Mouse (Mus musculus) hindbrain, embryonic 16.5 days (tissue): Measurements from ENCODE around the gene Bub1b. TPM values are rescaled to one million over a fixed set of nuclear protein-coding genes. Genes with fewer than 3 reads are reported as not detected.

Source experiments
- ATAC-seq: fragments of 200-750 bp; cut with Nextera tagmentation; 2 replicates; pipeline ENCODE4 v1.8.0; 2017; ENCODE audit warnings: moderate TSS enrichment, moderate library complexity
- H3K27ac ChIP-seq: fragments of 300-500 bp; sonication (generic); 2 replicates; pipeline ENCODE4 v1.5.1; 2014; ENCODE audit warnings: low read depth, mild to moderate bottlenecking, control low read depth, low read length, moderate library complexity
- H3K27me3 ChIP-seq: fragments of 300-500 bp; sonication (generic); replicated peaks from 2 replicates; pipeline ENCODE4 v1.6.1; 2014; ENCODE audit warnings: low read length; ENCODE audit not compliant: control insufficient read depth, insufficient read depth
- H3K36me3 ChIP-seq: fragments of 300-500 bp; sonication (generic); 2 replicates; pipeline ENCODE4 v1.6.1; 2014; ENCODE audit warnings: mild to moderate bottlenecking, low read length, moderate library complexity, mixed read lengths; ENCODE audit not compliant: control insufficient read depth, insufficient read depth
- H3K4me1 ChIP-seq: fragments of 300-500 bp; sonication (generic); 2 replicates; pipeline ENCODE4 v1.6.1; 2014; ENCODE audit warnings: low read depth, low read length; ENCODE audit not compliant: control insufficient read depth, insufficient read depth
- H3K4me2 ChIP-seq: fragments of 300-500 bp; sonication (generic); 2 replicates; pipeline ENCODE4 v1.6.1; 2014; ENCODE audit warnings: mild to moderate bottlenecking, low read length, control low read depth, moderate library complexity
- H3K4me3 ChIP-seq: fragments of 300-500 bp; sonication (generic); 2 replicates; pipeline ENCODE4 v1.5.1; 2014; ENCODE audit warnings: mild to moderate bottlenecking, low read length, control low read depth, moderate library complexity
- H3K9ac ChIP-seq: fragments of 300-500 bp; sonication (generic); 2 replicates; pipeline ENCODE4 v1.6.1; 2014; ENCODE audit warnings: low read depth, mild to moderate bottlenecking, control low read depth, low read length, moderate library complexity
- H3K9me3 ChIP-seq: fragments of 300-500 bp; sonication (generic); 2 replicates; pipeline ENCODE4 v1.6.1; 2014; ENCODE audit warnings: mild to moderate bottlenecking, low read length, moderate library complexity; ENCODE audit not compliant: control insufficient read depth
- WGBS: fragments of 180-500 bp; shearing (Covaris S2); extraction: QIAGEN DNeasy Blood & Tissue Kit; methylation state at CpG from one replicate; pipeline ENCODE4 v1.1.7; 2014; 5-methylcytosine and 5-hydroxymethylcytosine counted together
- polyA plus RNA-seq: library from polyadenylated mRNA; unstranded; fragments of >200 nt; fragmentation: Nextera tagmentation; extraction: Ambion mirVana; gene quantifications from 2 replicates; pipeline ENCODE4 v1.2.1, GENCODE M21; 2015

The Bub1b gene
- polyA plus RNA-seq, 1 experiment from 2014 or later = 13.8 TPM

DNA sequence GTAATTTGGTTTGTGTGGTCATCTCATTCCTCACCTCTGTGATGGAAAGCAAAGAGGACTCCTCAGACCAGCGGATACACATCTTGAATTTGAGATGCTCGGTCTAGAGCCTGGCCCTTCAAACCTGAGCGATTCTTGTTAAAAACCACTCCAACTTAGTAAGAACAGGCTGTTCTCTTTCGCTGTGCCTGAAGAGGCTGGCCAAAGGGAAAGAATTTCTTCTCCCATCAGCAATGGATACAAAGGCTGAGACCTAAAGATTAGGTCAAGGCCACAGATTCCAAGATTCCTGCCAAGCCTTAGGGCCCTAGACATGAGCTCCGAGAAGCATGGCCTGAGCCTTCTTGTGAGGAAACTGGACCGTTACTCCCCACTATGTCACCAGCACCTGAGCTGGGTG is 82.9 kb downstream of the Bub1b start:
- no peak overlapping the region for H3K27ac ChIP-seq
- 0 out of 2 replicates have a peak, but pooled peaks cover 2% of the 10 kb centered on the region for H3K36me3 ChIP-seq
- no peak overlapping the region for H3K9ac ChIP-seq
- H3K4me2 ChIP-seq = no peak overlapping the region
- 95% methylated on average over 6 of the region's 6 CpGs for WGBS
- no peak for ATAC-seq
- H3K27me3 ChIP-seq = peaks cover 10% of the 10 kb centered on the region
- H3K9me3 ChIP-seq = no peaks in the 10 kb centered on the region
- H3K4me1 ChIP-seq = peaks cover 10% of the 10 kb centered on the region; the same call in 1 of the 2 replicates
- H3K4me3 ChIP-seq = no peak overlapping the region

DNA sequence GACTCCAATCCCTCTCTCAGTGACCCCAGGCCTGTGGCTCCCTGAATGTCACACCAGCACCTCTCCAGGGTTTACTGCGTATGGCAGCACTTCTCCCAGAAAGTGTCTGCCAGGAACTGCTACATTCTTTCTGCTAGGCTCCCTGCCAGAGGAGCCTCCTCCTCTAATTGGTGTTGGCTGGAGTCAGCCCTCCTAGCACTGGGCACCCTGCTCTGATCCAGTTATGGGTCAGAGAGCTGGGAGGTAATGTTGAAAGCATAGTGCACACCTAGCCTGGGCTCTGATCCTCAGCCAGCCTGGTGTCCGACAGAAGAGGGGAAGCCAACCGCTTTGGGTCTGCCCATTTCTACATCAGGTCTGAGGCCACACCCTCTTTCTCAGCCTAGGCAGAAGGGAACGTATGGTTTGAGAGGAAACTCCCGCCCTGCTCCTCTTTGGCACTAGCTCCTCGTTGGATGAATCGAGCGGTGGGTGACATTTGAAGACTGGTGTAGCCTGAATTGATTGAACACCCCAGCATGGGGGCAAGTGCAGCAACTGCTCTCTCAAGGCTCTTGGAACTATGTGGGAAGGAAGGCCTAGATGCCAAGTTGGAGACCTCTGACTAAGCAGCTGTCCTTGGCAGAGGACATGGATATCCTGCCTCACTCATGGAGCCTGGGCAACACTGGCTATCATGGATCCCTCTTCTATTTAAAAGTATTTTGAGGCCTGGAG is 84.7 kb downstream of the Bub1b start:
- Histone ChIP-seq H3K9ac (no peak overlapping the region), H3K36me3 (0 out of 2 replicates have a peak, but pooled peaks cover 2% of the 10 kb centered on the region), H3K9me3 (no peaks in the 10 kb centered on the region), H3K4me3 (no peak overlapping the region), H3K4me2 (no peak overlapping the region), H3K27ac (no peak overlapping the region), H3K27me3 (peaks cover 6% of the 10 kb centered on the region), H3K4me1 (no peaks in the 10 kb centered on the region)
- WGBS = 50% methylated on average over 8 of the region's 8 CpGs
- ATAC-seq = 0 out of 2 replicates have a peak, but pooled peaks have one; percentile 48

DNA sequence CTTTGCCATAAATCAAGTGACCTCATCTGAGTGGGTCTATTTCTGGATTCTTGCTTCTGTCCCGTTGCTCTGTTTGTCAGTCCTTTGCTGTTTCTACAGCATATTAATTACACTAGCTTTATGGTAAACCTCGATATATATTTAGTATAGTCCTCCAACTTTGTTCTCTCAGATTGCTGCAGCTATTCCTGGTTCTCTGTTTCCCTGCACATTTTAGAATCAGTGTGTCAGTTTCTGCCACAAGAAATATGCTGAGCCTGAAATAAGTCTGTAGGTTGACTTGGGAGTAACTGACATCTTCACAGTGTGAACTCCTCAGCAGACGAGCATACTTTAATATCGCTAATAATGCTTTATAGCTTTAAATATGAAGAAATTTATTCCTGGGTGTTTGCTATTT is 87.1 kb downstream of the Bub1b start:
- no peaks in the 10 kb centered on the region for H3K27me3 ChIP-seq

DNA sequence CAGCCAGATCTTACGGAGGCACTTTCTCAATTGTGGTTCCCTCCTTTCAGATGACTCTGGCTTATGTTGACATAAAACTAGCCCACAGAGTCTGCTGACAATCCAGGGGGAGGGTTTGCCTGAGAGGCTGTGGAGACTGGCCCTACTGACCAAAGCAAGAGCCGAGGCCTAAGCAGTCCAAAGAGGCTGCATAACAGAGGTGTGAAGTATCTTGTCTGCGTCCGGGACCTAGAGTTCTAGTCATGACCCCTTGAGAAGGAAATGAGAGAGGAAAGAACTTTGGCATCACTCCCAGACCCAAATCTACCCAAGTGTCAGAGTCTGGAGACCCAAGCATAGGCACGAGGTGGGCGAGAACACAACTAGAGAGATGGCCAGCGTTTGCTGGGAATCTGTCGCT is 88.7 kb downstream of the Bub1b start:
- Histone ChIP-seq H3K27ac (no peak overlapping the region), H3K9ac (no peak overlapping the region), H3K4me1 (no peaks in the 10 kb centered on the region), H3K4me3 (no peak overlapping the region), H3K36me3 (peaks cover 6% of the 10 kb centered on the region), H3K4me2 (no peak overlapping the region), H3K27me3 (no peaks in the 10 kb centered on the region; the same call in 1 of the 2 replicates), H3K9me3 (no peaks in the 10 kb centered on the region)
- WGBS = 79% methylated on average over 8 of the region's 8 CpGs
- ATAC-seq = no peak

More for the DNA sequence above, 87.1 kb downstream of the Bub1b start:
- Histone ChIP-seq H3K4me2 (no peak overlapping the region), H3K9ac (no peak overlapping the region), H3K4me1 (no peaks in the 10 kb centered on the region), H3K9me3 (no peaks in the 10 kb centered on the region), H3K27ac (no peak overlapping the region), H3K4me3 (no peak overlapping the region), H3K36me3 (peaks cover 3% of the 10 kb centered on the region)
- WGBS = 87% methylated on average over 4 of the region's 4 CpGs
- no peak for ATAC-seq

DNA sequence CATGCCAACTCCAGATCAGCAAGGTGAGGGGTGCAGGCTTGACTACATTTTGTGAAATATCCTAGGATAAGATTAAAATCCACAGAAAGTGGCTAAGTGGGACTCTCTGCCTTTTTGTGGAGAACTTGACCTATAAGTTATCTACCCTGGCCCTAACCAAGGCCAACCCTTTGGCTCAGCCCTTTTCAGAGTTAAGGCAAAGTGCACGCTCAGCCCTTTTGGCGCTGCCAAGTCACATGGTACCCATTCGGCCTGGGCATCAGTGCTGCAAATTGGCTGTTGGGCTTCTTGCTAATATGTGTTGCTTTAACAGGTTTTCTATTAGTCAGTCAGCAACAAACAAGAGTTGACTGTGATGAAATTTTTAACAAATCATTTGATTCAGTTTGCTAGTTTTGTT is 89.8 kb downstream of the Bub1b start:
- Histone ChIP-seq H3K4me1 (no peaks in the 10 kb centered on the region), H3K9ac (no peak overlapping the region), H3K9me3 (no peaks in the 10 kb centered on the region), H3K36me3 (peaks cover 6% of the 10 kb centered on the region), H3K4me3 (no peak overlapping the region), H3K4me2 (no peak overlapping the region), H3K27ac (no peak overlapping the region), H3K27me3 (no peaks in the 10 kb centered on the region; the same call in 1 of the 2 replicates)
- WGBS = 88% methylated on average over 3 of the region's 3 CpGs
- ATAC-seq = no peak

DNA sequence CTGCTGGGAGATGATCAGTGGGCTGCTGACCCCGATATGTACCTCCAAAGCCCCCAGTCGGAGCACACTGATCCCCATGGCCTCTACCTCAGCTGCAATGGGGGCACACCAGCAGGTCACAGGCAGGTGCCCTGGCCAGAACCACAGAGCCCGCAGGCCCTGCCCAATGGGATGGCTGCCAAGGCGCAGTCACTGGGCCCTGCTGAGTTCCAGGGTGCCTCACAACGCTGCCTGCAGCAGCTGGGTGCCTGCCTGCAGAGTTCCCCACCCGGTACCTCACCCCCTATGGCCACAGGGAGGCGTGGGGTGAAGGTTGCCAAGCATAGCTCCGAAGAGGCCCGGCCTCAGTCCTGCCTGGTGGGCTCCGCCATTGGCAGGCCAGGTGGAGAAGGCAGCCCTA is 91.9 kb downstream of the Bub1b start:
- Histone ChIP-seq H3K27ac (no peak overlapping the region), H3K27me3 (peaks cover 4% of the 10 kb centered on the region), H3K4me1 (no peaks in the 10 kb centered on the region), H3K9ac (no peak overlapping the region), H3K4me2 (no peak overlapping the region), H3K4me3 (no peak overlapping the region), H3K36me3 (peaks cover 9% of the 10 kb centered on the region), H3K9me3 (no peaks in the 10 kb centered on the region)
- ATAC-seq = no peak
- WGBS = 70% methylated on average over 10 of the region's 10 CpGs

Other genes starting within 250 kb of the Bub1b start
- gene Gpr176, start 224.8 kb upstream of the Bub1b start, polyA plus RNA-seq = 8.6 and 9.6 TPM in 2 replicates
- gene Eif2ak4, start 209.6 kb upstream of the Bub1b start, polyA plus RNA-seq = 8.3 and 9.3 TPM in 2 replicates
- gene Srp14, start 118.5 kb upstream of the Bub1b start, polyA plus RNA-seq = 315 and 340 TPM in 2 replicates
- gene Bmf, start 48.5 kb upstream of the Bub1b start, polyA plus RNA-seq = 1.6 and 1.9 TPM in 2 replicates
- gene Pak6, start 65.1 kb downstream of the Bub1b start, polyA plus RNA-seq = 45.0 and 53.9 TPM in 2 replicates
- gene Ankrd63, start 105.8 kb downstream of the Bub1b start, polyA plus RNA-seq = 0.03 TPM in 1 of 2 replicates, not detected in the other
- gene Plcb2, start 130.2 kb downstream of the Bub1b start, polyA plus RNA-seq = 0.88 and 1.1 TPM in 2 replicates
- gene Inafm2, start 147.5 kb downstream of the Bub1b start, polyA plus RNA-seq = 20.2 and 20.4 TPM in 2 replicates
- gene Ccdc9b, start 164.4 kb downstream of the Bub1b start, polyA plus RNA-seq = 1.0 and 1.3 TPM in 2 replicates
- not detected in 2 replicates for gene Phgr1, start 174.6 kb downstream of the Bub1b start, polyA plus RNA-seq
- 82.9 and 87.0 TPM in 2 replicates for gene Disp2, start 181.5 kb downstream of the Bub1b start, polyA plus RNA-seq
- 22.0 and 22.5 TPM in 2 replicates for gene Knstrn, start 215.8 kb downstream of the Bub1b start, polyA plus RNA-seq